Mouse (Mus musculus): ENCODE results near the gene Spata2.
A peak's percentile ranks its signal among the peaks of the same experiment; 100 is the strongest.

DNA sequence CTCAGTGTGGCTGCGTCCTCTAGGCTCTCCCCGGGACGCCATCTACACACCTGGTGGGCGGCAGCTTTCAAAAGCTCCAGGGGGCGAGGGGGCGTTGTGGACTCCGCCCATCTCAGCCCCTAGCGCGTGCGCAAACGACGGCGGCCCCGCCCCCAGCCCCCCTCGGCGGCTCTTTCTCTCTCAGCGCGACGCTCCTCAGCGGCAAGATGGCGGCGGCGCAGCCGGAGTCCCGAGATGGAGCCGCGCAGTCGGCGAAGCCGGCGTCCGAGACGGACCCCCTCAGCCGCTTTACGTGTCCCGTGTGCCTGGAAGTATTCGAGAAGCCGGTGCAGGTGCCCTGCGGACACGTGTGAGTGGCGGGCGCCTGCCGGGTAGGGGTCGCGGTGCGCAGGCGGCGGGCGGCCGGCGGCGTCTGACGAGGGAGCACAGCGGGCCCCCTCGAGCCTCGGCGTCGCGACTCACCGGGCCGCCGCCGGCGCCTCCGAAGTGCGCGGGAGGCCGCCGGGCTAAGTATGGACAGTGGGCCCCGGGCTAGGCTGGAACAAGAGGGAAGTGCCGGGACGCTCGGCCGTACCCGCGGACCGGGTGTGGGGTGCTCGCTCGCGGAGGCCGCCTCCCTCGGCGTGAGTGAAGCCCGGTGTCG is 10.7 kb upstream of the Spata2 start:
- TF ChIP-seq CTCF (IDR thresholded peaks at IDR 0.05; ENCODE audit: borderline replicate concordance, insufficient read depth, low read length) (no peak), POLR2A (IDR thresholded peaks at IDR 0.05; ENCODE audit: low read depth, low read length) (peak; percentile 69; the same call in 1 of the 2 replicates)
